Mouse (Mus musculus) T-helper 17 cell (primary cell): ENCODE data around the gene 4930438A08Rik.

Experiments used
- in situ Hi-C, 2 experiments: fragments of 300-600 bp; cut with MboI, MseI; formaldehyde crosslinking; loops; 1 replicate in 1 of 2; 2 replicates in 1 of 2; pipeline ENCODE4 v1.15.1; 2025; ENCODE audit warnings: high pct_unique_total_duplicates in 2 of 2

4930438A08Rik gene

GRCm38 (mm10) chr11:58275756-58276155 lies 1.2 kb downstream of the 4930438A08Rik start:
- in situ Hi-C loops: loop anchor here (10.0 kb wide), 2 partner anchors 369 to 809 kb away; partner anchors contain the start of gene Trim58 (in 1 of the 2)

DNA sequence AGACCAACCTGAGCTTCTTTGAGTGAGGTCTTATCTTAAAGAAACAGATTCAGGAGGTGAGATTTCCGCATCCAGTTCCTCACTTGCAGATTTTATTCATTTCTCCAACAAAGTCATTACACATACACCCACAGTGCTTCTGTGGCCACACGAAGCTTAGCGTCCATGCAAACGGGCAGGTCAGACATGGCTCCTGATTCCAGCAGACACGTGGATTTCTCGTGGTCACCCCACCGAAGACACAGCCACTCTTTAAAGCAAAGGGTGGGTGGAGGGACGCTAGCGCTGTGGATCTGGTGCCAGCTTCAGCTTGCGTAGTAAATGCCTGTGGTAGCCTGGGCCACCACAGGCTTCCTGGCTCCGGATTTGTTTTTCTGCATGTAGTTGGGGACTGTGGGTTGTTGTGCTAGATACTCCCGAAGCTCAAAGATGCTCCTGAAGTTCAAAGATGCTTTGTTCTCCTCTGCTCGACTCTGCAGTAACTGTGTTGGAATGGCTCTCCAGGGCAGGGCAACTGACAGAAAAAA lies 7.4 kb downstream of the 4930438A08Rik start:
- in situ Hi-C loops: loop anchor here in 1 of 2 experiments (10.0 kb wide), 1 partner anchor 343 kb away; no protein-coding TSS in a partner anchor

DNA sequence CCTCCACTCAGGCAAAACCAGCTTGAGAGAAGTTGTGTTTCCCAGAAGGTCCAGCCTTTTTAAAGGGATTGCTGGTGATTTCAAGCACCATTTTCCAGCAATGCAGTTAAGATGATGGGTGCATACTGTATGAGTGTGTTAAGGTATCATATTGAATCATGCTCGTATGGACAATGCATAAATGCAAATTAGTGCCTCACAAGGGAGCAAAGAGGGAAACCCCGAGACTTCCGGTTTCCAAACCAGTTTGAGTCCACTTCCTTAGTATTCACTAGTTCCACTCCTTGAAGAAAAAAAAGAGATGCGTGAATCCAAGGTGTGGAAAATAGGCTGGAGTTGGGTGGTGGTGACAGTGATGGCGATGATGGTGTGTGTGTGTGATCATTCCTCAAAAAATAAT lies 7.9 kb downstream of the 4930438A08Rik start:
- in situ Hi-C loops: loop anchor here in 1 of 2 experiments (10.0 kb wide), 1 partner anchor 342 kb away; no protein-coding TSS in a partner anchor

GRCm38 (mm10) chr11:58289992-58290682 lies 15.5 kb downstream of the 4930438A08Rik start:
- in situ Hi-C loops: loop anchor here in 1 of 2 experiments (10.0 kb wide), 1 partner anchor 335 kb away; no protein-coding TSS in a partner anchor

- in situ Hi-C loops: no loop called here
These were observed 16.2 kb downstream of the 4930438A08Rik start for GRCm38 (mm10) chr11:58290812-58291211.

DNA sequence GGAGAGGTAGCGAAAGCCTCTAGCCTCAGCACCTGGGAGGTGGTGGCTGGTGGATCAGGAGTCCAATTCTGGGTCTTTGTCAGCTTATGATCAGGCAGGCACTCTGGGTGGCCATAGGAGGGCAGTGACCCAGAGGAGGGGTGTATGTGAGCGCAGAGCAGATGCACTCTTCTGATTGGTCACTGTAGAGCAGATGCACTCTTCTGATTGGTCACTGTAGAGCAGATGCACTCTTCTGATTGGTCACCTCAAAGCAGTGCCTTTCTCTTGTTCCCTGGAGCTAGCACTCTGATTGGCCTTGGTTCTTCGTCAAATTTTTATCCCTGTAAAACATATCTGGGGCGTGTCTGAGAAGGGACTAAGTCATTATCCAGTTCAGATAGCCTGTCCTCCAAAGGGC lies 18.2 kb downstream of the 4930438A08Rik start:
- in situ Hi-C loops: no loop called here

DNA sequence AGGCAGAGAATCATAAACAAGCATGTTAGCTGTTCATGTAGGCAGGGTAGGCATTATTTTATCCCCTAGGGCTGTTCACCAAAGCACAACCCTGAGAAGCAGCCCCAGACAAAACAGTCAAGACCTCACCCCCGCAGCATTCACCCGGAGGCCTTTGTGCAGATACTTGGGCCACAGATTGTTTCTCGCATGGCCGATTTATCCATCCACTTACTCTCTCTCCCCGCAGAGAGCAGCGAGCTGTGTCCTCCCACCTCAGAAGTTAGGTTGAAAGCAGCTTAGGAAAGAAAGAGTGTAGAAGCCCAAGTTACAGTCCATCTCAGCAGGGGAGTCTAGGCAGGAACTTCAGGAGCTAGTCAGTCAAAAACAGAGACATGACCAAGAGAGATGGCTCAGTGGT lies 22.8 kb downstream of the 4930438A08Rik start:
- in situ Hi-C loops: no loop called here

GRCm38 (mm10) chr11:58301057-58301456 lies 26.5 kb downstream of the 4930438A08Rik start:
- in situ Hi-C loops: loop anchor here (5.0 to 25.0 kb wide), 4 partner anchors 119 to 904 kb away; partner anchors contain the start of genes 2310033P09Rik (in 1 of the 2), Hist3h2a (in 1 of the 2), Mrpl55 (in 1 of the 2) and Trim17 (in 1 of the 2)

- in situ Hi-C loops: loop anchor here (5.0 to 25.0 kb wide), 4 partner anchors 120 to 903 kb away; partner anchors contain the start of genes 2310033P09Rik (in 1 of the 2), Hist3h2a (in 1 of the 2), Mrpl55 (in 1 of the 2) and Trim17 (in 1 of the 2)
These were observed 27.5 kb downstream of the 4930438A08Rik start for GRCm38 (mm10) chr11:58301837-58302754.

- in situ Hi-C loops: loop anchor here (5.0 to 25.0 kb wide), 4 partner anchors 121 to 902 kb away; partner anchors contain the start of genes 2310033P09Rik (in 1 of the 2), Hist3h2a (in 1 of the 2), Mrpl55 (in 1 of the 2) and Trim17 (in 1 of the 2)
These were observed 28.3 kb downstream of the 4930438A08Rik start for GRCm38 (mm10) chr11:58302774-58303445.

- in situ Hi-C loops: loop anchor here (5.0 to 25.0 kb wide), 4 partner anchors 121 to 901 kb away; partner anchors contain the start of genes 2310033P09Rik (in 1 of the 2), Hist3h2a (in 1 of the 2), Mrpl55 (in 1 of the 2) and Trim17 (in 1 of the 2)
These were observed 29.0 kb downstream of the 4930438A08Rik start for GRCm38 (mm10) chr11:58303594-58303993.

DNA sequence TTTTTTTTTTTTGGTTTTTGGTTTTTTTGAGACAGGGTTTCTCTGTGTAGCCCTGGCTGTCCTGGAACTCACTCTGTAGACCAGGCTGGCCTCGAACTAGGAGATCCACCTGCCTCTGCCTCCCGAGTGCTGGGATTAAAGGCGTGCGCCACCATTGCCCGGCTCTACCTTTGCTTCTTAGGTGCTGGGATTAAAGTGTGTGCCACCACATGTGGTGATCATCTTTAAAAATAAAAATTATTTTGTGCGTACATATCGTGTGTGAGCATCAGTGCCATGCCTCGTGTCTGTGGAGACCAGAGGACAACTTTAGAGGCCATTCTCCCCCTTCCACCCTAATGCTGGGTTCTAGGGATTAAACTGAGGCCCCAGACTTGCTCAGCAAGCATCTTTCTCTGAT lies 30.7 kb downstream of the 4930438A08Rik start:
- in situ Hi-C loops: loop anchor here (5.0 to 25.0 kb wide), 5 partner anchors 133 to 900 kb away; partner anchors contain the start of genes 2310033P09Rik (in 1 of the 2), Hist3h2a (in 1 of the 2), Mrpl22 (in 1 of the 2) and Mrpl55 (in 1 of the 2)

- in situ Hi-C loops: loop anchor here (5.0 to 25.0 kb wide), 5 partner anchors 135 to 898 kb away; partner anchors contain the start of genes 2310033P09Rik (in 1 of the 2), Hist3h2a (in 1 of the 2), Mrpl22 (in 1 of the 2) and Mrpl55 (in 1 of the 2)
These were observed 32.3 kb downstream of the 4930438A08Rik start, which contains the start of gene Zfp692 for GRCm38 (mm10) chr11:58306860-58307308. TSS of gene Zfp692 (plus strand) at chr11:58307069.

DNA sequence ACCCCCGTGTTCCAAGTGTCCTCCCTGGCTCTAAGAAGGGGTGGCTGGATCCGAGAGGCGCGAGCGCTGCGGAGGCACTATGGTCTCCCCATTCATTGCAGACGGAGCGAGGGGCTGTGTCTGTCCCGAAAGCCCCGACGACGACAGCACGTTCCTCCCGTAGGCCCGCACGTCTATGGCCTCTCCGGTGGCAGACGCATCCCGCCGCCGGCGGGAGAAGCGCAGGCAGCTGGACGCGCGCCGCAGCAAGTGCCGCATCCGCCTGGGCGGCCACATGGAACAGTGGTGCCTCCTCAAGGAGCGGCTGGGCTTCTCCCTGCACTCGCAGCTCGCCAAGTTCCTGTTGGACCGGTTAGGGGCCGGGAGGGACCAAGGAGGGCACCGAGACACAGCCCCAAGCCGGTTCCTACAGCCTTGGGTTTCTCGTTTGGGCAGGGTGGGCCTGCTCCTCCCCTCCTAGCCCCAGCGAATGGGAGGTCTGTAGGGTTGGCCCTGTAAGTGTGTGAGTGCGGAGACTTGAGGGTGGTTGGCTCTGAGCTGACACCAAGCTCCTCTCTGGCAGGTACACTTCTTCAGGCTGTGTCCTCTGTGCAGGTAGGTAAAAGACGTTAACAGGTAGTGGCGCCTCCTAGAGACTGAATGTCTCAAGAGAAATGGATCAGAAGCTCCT lies 32.9 kb downstream of the 4930438A08Rik start:
- in situ Hi-C loops: loop anchor here (5.0 to 25.0 kb wide), 5 partner anchors 135 to 897 kb away; partner anchors contain the start of genes 2310033P09Rik (in 1 of the 2), Hist3h2a (in 1 of the 2), Mrpl22 (in 1 of the 2) and Mrpl55 (in 1 of the 2)

DNA sequence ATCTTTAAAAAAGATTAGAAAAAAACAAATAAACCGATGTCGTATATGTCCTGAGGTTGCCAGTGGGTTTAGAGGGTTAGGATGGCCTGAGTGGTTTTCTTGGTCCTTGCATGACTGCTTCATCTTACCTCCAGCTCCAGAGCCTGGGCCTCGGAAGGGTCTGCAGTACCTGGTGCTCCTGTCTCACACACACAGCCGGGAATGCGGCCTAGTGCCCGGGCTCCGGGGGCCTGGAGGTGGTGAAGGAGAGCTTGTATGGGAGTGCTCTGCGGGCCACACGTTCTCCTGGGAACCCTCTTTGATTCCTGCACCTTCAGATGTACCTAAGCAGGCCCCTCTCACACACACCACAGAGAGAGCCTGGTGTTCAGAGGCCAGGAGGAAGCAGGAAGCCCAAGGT lies 34.1 kb downstream of the 4930438A08Rik start:
- in situ Hi-C loops: loop anchor here (5.0 to 25.0 kb wide), 5 partner anchors 136 to 896 kb away; partner anchors contain the start of genes 2310033P09Rik (in 1 of the 2), Hist3h2a (in 1 of the 2), Mrpl22 (in 1 of the 2) and Mrpl55 (in 1 of the 2)

- in situ Hi-C loops: loop anchor here in 1 of 2 experiments (5.0 to 25.0 kb wide), 3 partner anchors 299 to 642 kb away; no protein-coding TSS in a partner anchor
These were observed 39.5 kb downstream of the 4930438A08Rik start for GRCm38 (mm10) chr11:58314069-58314468.

DNA sequence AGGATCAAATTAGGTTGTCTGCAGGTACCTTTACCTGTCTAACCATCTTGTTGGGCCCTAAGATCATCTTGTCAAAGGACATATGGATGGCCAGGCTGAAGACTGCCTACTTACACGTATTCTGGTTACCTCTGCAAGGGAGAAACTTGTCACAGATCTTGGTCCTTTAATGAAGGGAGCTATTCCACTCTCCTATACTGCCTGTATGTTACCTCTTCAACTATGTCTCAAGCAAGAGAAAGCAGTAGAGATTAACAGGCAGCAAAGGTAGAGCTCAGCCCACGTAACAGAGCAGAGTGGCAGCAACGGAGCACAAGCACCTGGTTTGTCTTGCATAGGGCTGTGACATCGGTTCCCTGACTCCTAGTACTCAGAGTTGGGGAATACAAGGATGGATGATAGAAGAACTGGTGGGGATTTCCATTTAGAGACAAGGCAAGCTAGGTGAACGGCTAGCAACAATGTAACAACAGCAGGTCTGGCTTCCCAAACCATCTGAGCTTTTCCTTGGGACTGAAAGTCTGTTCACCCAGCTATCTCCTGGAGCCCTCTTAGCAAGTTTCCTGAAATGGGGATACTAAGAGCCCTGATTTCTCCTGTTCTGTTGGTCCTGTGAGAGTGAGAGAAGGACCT lies 41.1 kb downstream of the 4930438A08Rik start:
- in situ Hi-C loops: loop anchor here in 1 of 2 experiments (10.0 to 25.0 kb wide), 2 partner anchors 301 to 353 kb away; no protein-coding TSS in a partner anchor

DNA sequence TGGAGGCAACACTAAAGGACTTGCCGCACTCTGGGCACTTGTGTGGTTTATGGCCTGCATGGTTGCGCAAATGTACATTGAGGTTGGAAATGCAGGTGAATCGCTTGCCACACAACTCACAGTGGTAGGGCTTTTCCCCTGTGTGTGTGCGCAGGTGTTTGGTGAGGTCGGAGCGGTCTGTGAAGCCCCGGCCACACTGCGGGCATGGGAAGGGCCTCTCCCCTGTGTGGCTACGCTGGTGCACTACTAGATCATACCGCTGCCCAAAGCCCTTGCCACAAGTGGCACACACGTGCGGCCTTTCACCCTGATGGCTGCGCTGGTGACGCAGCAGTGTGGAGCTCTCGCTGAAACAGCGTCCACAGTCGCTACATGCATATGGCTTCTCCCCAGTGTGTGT lies 41.7 kb downstream of the 4930438A08Rik start:
- in situ Hi-C loops: loop anchor here in 1 of 2 experiments (10.0 to 25.0 kb wide), 2 partner anchors 302 to 354 kb away; no protein-coding TSS in a partner anchor
